Mouse (Mus musculus) cerebellum, adult (tissue): ENCODE measurements around the gene Card10.

ENCODE experiments used
- ATAC-seq: cut with Nextera tagmentation; 2 replicates; pipeline ENCODE4 v1.9.2; 2017; ENCODE audit warnings: mild to moderate bottlenecking, moderate library complexity, mixed read lengths; ENCODE audit not compliant: insufficient number of reproducible peaks, low FRiP score, low TSS enrichment

The Card10 gene

GRCm38 (mm10) chr15:78779253-78779652 lies 23.6 kb downstream of the Card10 start:
- no peak for ATAC-seq

GRCm38 (mm10) chr15:78778077-78778870 lies 24.6 kb downstream of the Card10 start:
- ATAC-seq: 0 out of 2 replicates have a peak, but pooled peaks have one; percentile 42

DNA sequence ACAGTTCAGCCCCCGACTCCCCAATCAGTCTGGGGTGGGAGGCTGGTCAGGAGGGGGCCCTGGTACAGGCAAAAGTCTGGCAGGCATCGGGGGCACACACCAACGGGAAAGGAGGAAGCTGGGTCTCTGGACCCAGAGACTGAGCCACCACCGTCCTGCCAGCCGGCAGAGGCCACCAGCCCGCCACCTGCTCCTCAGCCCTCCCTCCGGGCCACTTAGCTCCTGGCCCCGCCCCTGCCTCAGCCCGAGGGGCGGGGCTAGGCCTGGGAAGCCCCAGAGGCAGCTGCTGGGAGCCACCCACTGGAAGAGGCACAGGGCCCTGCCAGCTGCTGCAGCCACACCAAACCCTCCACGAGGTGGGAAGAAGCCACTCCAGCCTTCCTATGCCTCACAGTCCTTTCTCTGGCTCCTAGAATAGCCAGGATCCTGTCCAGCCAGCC lies 29.5 kb downstream of the Card10 start, which contains the start of gene Mfng:
Gene Mfng (minus strand): TSS at position 186 of the 440 bp plus-strand sequence.
- no peak for ATAC-seq

DNA sequence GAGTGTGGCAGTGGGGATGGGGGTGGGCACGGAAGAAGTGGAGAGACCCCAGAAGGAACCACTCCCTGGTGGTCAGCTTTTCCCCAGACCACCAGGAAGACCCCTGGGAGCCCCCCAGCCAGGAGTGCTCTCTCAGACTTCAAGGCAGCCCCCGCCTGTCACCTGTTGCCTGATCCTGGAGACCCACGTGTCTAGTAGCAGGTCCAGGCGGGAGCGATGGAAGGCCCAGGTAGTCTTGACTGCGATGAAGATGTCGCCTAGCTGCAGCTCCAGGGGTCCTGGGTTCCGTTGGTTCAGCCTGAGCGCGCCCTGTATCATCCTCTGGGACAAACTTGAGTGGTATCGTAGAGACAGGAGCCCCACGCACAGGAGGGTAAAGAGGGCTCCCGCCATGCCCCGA lies 30.0 kb downstream of the Card10 start:
- no peak for ATAC-seq

DNA sequence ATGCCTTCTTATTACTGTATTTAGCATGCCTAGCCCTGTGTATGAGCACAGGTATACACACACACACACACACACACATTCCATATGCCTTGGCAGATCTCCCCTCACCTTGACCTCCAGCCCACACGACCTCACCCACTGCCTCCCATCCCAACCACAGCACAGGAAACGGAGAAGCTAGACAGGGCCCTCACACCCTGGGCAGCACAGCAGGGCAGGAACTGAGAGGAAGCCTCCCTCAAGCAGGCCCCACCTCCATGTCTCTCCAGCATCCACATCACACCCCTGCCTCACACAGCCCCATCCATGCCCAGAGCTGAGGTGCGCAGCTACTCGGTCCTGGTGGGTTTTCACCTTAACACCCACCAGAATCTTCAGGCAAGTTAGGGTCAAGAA lies 30.5 kb downstream of the Card10 start:
- no peak for ATAC-seq

GRCm38 (mm10) chr15:78771531-78772367 lies 31.1 kb downstream of the Card10 start:
- ATAC-seq: no peak

DNA sequence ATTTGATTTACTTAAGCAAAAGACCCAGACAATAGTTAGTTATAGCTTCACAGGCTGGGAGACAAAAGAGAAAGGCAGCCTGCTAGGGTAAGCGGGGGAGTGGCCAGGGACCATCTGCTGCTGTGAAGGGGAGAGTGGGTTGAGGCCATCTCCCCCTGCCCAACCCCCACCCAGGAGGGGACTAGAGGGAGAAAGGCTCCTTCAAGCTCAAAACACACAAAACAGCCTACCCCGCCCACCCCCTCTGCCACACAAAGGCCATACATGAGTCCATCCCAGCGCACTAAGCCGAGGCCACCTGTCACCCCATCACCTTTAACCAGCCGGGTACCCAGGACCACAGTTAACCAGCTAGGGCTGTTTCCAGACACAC lies 31.9 kb downstream of the Card10 start:
- no peak for ATAC-seq

DNA sequence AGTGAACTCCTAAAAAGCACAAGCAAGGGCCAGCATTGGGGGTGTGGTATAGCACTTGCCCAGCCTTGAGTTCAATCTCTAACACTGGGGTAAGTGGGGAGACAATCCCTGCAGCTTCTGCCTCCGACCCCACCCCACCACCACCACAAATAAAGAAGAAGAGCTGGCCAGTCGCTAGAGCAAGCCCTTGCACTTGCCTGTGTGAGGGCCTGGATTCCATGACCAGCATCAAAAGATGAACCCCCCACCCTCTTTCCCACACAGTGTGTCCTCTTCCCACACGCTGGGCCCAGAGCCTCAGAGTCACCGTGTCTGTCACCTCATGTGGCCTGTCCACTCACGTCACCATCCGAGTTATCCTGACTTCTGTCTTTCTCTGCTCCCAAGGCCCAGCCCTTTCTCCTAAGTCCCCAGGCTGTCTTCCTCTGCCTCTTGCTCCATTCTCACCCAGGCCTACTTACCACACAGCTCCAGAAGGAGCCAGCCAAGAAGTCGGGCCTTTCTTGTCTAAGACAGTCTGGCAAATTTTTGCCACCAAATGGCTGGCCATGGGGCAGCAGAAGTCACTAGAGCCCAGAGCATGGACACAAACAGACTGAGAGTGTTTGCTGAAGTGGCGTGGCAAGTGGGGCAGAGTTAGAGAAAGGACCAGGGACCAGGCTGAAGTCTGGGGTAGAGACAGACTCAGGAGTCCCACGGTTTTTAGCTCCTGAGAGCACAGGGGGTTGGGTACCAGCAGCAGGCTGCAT lies 32.4 kb downstream of the Card10 start:
- ATAC-seq: no peak

GRCm38 (mm10) chr15:78769064-78769463 lies 33.8 kb downstream of the Card10 start:
- ATAC-seq: no peak

DNA sequence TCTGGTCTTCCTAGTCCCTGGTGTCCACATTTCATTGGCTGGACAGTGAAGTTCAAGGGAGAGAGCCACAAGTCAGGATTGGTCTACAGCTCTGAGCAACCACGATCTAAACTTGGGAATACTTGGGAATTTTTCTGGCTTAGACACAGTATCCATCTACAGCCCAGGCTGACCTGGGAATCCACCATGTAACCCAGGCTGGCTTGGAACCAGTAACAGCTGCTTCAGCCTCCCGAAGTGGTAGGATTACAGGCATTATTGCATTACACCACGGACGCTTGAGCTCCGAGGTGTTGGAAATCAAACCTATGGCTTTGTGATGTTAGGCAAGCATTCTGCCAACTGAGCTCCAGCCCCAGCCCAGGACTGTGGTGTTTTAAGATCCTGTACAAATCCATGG lies 39.1 kb downstream of the Card10 start:
- ATAC-seq: no peak

DNA sequence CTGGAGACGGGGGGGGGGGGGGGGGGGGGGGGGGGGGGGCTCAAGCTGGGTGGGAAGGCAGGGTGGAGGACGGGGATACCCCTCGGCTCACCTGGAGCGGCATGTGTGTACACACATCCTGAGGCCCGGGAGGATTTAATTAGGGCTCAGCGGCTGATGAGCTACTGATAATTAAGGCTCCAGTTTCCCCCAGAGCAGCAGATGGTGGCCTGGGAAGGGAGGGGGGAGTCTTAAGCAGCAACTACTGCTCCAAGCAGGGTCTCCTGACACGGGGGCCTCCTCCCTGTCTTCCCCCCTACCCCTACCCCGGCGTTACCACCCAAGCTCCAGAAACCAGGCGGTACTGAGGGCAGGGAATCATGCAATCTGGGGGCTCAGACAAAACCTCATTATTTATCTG lies 39.6 kb downstream of the Card10 start:
- no peak for ATAC-seq

DNA sequence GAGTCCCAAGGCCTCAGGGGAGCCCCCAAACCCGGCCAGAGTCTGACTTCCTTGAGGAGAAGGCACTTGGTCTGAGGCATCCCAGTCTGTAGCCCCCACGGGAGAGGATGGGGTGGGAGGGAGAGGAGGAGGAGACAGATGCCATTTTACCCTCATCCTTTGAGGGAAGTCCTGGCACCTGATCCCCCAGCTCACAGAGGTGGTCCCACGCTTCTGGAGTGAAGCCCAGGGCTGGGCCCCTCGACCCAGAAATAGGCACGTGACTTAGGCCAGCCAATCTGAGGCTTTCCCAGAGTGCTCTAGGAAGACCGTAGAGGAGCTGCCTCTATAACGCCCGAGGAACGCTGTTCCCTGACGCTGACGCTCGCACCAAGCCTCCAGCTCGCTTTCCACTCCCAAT lies 41.7 kb downstream of the Card10 start:
- no peak for ATAC-seq

DNA sequence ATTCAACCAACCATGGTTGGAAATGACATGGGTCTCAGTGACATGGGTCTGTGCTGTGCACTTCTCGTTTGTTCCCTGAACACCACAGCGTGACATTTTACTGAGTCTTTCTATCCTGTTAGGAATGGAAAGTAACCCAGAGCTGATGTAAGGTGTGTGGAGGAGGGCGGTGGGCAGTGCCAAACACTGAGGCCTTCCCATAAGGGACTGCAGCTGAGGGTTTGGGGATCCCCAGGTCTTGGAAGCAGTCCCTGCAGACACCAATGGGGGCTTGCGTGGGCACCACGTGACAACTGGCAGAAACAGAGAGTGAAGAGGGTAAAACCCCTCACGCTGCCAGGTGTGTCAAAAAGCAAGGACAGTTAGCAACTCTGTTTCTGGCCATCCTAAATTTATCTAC lies 44.7 kb downstream of the Card10 start:
- no peak for ATAC-seq

DNA sequence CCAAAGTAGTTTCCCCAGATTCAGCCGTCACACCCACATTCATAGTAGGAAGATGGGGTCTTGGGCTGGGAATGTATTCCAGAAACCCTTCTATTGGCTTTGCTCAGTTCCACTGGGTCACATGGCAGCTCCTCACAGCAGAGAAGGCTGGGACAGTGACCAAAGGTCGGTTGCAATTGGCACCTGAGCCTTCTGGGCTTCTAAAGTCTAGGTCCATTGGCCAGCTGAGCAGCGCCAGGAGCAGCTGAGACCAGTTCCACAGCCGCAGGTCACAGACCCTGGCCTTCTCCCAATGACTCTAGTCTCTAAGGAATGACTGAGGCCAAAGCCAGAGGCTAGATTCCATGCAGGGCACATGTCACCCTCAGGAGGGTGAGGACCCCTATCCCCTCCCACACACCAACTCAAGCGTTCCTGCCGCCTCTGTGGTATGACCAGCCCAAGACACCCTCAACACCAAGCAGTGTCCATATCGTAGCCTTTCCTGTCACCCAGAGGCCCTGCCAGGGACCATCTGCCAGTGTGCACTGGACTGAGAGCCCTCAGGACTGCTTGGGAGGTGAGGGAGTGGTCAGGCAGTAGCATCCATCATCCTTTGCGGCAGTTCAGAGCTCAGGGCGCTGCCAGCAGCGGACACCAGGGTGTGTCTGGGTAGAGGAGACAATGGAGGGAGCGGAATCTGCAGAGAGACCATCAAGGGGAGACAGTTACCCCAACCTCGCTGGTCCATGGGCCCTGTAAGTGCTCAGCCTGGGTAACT lies 46.7 kb downstream of the Card10 start:
- no peak for ATAC-seq

GRCm38 (mm10) chr15:78755226-78755625 lies 47.6 kb downstream of the Card10 start:
- no peak for ATAC-seq

DNA sequence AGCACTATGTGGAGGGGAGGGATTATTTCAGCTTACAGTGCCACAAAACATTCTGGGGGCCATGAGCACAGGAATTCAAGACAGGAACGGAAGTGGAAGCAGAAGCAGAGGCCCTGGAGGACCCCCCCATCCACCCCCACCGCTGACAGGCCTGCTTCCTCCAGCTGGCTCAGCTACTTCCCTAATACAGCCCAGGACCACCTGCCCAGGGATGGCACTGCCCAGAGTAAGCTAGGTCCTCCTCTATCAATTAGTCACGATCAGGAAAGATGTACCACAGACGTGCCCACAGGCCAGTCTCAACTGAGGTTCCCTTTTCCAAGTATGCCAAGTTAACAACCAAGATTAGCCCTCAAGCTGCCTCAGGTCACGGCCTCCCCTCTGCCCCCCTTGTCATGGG lies 48.7 kb downstream of the Card10 start:
- no peak for ATAC-seq

- no peak for ATAC-seq
Measured at GRCm38 (mm10) chr15:78752991-78753390, 49.9 kb downstream of the Card10 start.

DNA sequence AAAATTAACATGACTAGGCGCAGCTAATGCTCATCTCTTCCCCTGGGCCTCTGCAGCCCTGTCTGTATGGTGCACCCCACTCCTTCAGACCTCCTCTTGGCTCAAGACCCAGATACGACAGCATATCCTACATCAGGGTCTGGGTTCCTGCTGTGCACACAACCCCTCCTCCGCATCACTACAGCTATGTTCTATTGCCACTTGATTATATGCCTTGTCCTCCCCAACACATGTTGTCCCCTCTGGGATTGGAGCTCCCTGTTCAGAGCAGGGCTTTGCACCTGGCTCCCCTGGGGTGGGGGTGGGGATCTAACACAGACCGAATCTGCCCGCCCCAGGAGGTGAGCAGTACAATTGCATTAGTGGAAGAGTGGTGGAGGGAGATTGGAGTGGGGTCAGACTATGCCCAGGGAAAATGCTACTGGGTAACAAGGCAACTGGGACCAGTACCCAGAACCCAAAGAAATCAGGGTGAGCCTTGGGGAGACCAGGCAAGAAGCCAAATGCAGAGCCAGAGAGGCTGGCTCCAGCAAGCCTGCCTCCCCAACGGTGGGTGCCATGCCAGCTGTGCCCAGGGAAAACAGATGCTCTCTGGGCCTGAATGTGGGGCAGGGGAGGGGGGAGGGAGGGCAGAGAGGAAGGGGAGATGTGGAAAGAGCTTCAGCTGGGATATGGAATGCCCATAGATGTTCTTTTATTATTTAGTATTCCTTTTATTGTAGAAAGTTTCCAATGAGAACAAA lies 52.1 kb downstream of the Card10 start:
- ATAC-seq: no peak

DNA sequence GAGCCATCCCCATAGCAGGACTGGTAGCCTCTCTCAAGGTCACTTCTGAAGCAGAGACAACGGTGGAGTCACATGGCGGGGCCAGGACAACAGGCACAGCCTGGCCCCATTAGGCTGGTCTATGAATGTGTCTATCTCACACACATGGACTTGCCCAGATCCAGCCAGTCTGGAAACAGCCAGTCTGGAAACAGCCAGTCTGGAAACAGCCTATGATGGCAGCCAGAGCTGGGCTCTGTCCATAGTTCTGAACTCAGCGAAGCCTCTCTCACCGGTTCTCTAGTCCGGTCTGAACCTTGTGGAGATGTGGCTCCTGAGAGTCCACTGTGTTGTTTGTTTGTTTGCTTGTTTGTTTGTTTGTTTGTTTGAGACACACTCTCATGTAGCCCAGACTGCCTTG lies 53.0 kb downstream of the Card10 start:
- ATAC-seq: no peak
